Mouse (Mus musculus) right cerebral cortex, postnatal 4 days (tissue): ENCODE results near the gene Actr2.
"Not testable (repeated sequence)": the region's sequence is repeated elsewhere in the genome, so short reads cannot be mapped to it uniquely, and the experiment has no call there.

Source experiments
- DNase-seq: peaks from one replicate; pipeline ENCODE4 v3.0.0-alpha.2; 2022

The Actr2 gene

DNA sequence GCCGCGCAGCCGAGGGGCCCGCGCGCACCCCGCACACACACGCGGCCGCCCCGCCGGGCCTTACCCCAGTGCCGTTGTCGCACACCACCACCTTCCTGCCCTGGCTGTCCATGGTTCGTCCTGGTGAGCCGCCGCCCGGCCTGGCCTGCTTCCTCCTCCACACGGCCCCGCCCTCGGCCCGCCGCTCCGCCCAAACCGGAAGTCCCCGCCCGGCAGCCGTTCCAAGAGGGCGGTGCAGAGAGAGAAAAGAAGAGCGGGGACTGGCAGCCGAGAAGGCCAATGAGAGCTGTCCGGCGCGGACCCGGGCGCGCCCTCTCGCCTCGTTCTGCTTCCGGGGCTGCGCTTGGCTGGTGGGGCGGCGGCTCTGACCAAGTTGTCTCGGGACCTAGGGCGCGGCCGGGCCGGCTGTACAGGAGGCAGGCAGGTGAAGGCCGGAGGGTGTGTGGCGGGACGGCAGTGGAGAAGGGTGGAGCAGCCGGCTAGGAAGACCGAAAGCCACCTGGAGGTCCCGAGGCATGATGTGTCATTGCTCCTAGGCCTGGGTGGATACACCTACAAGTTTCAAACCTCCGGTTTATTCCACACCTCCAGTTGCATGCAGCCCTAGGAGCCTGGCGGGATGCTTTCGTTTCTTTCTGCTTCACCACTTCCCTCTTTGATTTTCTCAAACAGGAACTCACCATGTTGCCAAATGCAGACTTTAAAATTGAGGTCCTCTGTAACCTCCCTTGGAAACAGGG, at the start of gene Actr2:
Gene Actr2 (minus strand): TSS at position 173 of the 740 bp plus-strand sequence.
- DNase-seq: peak; percentile 96

DNA sequence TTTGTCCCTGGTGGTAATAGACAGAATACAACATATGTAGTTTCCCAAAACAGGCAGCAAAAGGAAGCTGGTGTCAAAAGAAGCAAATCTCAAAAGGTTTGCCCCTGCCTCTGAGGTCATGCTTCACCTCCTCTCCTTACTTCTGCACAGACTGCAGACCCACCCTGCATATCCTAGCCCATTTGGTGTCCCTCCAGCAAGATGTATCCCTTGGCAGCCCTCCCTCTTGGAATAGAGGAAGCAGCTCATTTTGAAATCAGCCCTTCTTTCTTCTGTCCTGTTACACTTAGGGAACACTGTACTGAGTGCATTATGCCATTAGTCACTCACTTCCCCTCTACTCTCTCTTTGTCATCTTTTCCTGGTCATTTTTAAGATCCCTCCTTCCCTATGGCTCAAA, 46.2 kb upstream of the Actr2 start:
- DNase-seq: no peak

DNA sequence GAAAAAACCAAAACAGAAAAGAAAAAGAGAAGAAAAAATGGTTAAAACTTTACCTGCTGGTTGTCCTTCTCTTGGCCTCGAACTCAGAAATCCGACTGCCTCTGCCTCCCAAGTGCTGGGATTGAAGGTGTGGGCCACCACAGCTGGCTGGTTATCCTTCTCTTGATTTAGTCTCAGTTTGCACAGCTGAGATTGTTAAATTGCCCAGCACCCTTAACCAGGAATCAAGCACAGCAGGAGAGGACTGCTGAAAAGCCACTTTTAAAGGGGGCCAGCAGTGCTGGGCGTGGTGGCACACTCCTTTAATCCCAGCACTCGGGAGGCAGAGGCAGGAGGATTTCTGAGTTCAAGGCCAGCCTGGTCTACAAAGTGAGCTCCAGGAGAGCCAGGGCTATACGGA, 40.8 kb upstream of the Actr2 start:
- DNase-seq: not testable (repeated sequence)

DNA sequence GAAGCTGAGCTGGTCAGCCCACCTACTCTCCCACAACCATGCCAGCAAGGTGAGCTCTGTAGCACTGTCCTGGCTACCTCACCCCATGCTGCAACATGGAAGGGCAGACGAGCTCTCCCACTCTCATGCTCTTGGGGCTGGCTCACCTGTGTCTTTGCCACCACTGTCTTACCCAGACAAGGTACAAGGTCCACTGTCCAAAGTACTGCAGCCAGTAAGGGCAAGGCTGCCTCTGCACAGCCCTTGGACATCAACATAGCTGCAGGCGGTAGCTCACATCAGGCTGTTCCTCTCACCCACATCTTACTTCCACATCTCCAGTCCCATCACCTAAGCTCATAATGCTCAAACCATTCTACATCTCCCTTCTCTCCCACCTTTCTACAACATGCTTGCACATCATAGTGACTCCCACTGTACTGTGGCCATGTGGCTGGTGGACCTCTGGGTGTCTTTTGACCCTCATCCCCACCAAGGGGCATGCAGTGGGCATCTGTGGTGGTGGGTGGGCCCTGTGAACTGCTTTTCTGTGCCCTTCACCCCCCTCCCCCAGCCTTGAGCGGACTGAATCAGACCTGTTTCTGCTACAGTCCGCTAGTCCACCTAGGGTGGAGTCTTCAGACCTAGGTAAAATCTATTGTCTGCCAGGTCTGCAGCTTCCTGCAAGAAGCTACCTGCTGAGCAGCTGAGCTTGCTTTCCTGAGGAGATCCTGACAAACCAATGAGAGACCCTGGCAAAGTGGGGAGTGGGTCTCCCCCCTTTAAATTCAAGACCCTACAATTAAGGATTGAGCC, 39.6 kb upstream of the Actr2 start:
- no peak for DNase-seq

DNA sequence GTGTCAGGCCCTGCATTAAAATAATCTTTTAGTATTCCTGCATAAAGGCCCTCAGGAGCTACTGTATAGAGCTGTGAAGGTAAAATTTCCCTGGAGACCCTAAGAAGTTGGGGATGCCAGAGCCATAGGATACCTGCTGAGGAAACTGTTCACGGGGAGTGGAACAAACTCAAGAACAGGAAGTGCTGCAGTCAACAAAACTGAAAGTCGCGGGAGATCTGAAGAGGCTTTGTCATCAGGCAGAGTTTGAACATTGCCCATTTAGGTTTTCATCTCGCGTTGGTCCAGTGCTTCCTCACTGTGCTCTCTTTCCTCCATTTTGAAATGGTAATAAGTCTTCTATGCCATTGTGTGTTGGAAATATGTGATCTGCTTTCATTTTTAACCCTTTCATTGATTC, 38.6 kb upstream of the Actr2 start:
- no peak for DNase-seq

DNA sequence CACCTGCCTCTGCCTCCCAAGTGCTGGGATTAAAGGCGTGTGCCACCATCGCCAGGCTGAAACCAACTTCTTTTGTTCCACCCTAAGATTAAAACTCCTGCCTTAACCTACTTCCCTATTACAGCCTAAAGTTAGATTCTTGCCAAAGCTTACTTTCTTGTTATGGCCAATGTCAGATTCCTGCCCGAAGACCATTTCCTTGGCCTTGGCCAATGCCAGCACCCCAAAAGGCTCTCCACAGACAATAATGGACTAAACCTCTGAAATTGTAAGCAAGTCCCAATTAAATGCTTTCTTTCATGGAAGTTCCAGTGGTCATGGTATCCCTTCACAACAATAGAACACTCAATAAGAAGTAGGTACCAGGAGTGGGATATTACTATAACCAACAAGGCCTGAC, 37.2 kb upstream of the Actr2 start:
- DNase-seq: no peak

DNA sequence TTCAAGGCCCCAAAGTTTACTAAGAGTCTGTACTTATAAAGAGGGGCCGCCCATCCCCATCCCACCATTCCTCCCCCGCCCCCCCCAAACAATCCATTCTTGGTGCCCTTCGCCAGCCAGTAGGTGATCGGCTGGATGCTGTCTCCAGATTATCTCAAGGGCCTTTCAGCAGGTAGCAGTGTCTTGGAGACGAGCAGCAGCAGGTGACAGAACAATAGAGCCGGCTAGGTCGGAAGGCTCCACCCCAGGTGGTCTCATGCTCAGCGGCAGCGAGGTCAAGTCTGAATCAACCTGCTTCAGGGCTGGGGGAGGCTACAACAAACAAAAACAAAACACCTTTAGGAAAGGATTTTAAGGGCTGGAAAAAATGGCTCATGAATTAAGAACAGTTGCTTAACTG, 32.7 kb upstream of the Actr2 start:
- DNase-seq: no peak

DNA sequence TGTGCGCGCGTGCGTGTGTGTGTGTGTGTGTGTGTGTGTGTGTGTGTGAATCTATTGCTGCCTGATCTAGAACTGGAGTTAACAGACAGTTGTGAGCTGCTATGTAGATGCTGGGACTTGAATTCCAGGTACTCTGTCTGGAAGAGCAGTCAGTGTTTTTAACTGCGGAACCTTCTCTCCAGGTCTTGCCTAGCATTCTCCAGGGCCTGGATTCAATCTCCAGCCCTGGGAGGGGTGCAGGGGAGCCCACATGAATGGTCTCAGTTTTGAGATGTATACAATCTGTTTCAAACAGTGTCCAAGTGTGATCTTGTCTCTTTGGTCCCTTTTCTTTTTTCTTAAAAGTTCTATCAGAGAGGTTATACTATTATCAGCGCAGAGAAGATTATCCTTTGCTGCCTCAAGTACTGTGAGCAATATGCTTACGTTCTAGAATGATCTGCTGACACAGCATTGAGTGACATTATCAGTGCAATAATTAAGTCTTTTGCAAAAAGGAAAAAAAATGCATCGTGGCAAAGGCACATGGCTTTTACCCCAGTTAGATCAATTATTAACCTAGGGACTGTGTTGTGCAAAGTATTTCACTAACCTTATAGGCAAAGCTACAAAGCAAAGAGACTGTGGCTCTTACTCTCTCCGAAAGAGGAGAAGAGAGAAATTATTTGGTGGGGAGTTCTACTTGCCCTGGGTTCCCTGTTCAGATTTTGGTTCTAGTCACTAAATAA, 32.0 kb upstream of the Actr2 start:
- DNase-seq: no peak

DNA sequence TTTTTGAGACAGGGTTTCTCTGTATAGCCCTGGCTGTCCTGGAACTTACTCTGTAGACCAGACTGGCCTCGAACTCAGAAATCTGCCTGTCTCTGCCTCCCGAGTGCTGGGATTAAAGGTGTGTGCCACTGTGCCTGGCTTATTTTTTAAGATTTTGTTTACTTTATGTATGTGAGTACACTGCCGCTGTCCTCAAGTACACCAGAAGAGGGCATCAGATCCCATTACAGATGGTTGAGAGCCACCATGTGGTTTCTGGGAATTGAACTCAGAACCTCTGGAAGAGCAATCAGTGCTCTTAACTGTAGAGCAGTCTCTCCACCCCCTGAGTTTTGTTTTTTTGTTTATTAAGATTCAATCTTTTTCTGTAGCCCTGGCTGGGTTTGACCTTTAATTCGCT, 31.0 kb upstream of the Actr2 start:
- DNase-seq: not testable (repeated sequence)

DNA sequence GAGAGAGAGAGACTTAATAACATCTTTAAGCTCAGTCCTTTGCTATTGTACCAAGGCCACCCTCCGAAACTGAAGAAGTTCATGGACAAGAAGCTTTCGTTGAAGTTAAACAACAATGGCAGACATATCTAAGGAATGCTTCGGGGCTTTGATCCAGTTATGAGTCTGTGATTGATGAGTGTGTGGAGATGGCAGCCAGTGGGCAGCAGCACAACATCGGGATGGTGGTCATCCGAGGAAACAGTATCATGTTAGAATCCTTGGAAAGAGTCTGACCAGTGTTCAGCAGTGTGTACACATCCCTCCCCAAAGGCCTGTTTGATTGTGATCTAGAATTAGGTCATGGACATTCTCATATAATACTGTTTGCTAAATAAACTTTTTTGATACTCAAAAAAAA, 29.8 kb upstream of the Actr2 start:
- DNase-seq: no peak

DNA sequence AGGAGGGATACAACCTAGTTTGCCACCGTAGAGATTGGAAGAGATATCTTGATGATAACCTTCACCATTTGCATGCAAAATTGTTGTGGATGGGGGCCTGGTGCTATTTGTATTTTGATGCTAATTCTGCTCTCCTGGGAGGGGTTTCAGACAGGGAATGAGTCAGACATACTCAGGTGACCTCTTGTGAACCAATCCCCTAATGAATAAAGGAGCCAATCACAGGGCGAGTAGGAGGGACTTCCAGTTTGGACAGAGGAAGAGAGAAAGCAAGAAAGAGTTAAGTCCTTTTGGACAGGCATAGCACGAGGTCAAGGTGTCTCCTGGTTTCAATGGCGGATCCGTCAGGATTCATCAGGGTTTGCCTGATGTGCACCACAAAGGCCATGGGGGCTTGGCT, 27.6 kb upstream of the Actr2 start:
- no peak for DNase-seq

DNA sequence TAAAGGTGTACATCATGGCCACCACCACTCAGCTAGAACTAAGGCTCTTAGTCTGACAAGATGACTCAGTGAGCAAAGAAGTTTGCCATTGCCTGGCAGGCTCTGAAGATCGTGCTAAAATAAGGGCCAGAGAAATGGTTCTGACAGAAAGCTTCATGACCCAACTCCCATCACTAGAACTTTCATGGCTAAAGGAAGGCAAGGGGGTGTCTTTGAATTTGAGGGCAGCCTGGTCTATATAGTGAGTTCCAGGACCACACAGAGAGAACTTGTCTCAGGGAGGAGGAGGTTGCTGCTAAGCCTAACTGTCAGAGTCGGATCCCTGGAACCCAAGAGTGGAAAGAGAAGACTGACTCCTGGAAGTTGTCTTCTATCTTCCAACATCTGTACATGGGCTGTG, 27.0 kb upstream of the Actr2 start:
- no peak for DNase-seq

DNA sequence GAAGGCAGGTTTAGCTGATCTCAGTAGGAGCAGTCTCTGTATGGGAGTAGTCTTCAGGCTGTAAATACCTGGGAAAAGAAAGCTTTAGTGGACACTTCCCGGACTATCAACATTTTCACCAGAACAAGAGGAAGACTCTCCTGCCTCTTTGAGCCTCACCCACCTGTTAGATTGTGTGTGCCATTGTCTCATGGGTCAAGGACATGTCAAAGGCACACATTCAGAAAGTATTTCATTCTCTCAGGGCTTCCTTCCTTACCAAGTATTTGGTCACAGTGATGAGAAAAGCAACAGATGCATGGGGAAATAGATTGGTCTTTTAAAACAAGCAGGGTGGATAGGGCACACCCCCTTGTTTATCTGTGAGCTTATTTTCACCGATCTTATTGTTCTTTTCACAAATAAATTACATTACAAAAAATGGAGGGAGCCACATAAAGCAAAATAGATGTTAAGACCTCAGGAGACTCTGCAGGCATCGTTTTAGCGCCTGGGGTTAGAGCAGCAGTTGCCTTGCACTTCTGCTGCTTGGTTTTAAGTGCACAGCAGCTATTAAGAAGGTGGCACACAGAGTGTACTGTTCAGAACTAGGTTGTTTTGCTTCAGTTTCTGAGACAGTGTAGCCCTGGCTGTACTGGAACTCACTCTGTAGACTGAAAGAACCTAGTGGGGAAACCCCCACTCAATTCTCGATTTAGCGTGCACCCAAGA, 25.9 kb upstream of the Actr2 start:
- no peak for DNase-seq

DNA sequence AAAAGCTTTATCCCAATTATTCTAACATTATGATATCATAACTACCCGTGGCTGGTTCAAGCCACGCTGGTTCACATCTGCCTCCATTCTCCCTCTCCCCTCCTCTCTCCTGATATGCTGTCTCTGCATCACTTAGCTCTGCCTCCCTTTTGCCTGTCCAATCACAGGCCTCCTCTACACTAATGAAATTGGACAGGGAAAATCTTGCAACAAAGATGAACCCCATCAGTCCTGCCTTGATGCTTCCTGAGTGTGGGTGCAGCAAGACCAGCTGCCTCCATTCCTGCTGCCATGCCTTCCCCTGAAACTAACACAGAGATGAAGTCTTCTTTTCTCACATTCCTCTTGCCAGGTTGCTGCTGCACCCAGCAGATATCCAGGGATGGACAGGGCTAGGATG, 25.2 kb upstream of the Actr2 start:
- DNase-seq: no peak

DNA sequence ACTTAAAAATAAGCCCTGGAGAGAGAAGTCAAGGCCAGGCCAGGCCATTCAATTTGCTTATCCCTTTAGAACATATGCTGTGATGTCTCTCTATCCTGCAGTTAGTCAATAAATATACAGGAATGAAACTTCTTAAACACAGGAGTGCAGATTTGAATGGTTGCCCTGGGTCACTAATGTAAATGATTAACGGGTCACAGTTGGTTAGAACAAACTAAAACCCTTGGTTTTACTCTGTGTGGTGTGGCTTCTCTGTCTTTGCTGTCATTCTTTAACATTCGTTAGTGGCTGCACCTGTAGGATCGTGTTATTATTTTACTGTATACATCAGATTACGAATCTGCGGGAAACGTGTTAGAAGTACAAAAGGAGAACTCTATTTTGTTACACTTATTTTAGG, 23.6 kb upstream of the Actr2 start:
- DNase-seq: no peak

DNA sequence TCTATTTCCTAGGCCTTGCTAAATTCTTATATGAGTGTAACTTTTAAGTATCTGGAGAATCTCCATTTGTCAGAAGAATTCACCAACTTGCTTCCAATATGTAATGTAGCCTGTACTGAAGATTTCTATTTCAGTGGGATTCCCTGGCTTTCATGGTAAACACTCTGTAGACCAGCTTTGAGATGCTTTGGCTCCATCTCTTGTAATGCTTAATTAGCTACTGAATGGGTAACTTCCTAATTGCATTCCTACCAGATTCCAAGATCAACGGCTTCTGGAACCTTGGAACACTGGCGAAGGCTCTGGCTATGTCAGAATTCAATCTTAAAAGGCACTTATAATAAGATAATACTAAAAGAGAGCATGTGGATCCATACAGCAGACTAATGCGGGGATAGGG, 22.2 kb upstream of the Actr2 start:
- not testable (repeated sequence) for DNase-seq

DNA sequence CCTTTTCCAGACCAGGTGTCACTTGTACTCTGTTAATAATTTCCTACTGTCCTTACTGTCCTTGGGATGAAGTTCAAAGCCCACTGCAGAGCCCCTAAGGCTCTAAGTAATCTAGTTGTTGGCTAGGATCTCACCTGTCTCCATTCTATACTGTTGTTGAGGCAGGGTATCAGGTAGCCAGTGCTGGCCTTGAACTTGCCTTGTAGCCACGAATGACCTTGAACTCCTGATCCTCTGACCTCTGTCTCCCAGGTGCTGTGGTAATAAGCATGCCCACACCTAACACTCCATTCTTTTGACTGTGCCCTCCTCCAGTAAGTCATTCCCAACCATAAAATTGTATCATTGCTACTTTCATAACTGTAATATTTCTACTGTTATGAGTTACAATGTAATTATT, 21.0 kb upstream of the Actr2 start:
- DNase-seq: no peak

DNA sequence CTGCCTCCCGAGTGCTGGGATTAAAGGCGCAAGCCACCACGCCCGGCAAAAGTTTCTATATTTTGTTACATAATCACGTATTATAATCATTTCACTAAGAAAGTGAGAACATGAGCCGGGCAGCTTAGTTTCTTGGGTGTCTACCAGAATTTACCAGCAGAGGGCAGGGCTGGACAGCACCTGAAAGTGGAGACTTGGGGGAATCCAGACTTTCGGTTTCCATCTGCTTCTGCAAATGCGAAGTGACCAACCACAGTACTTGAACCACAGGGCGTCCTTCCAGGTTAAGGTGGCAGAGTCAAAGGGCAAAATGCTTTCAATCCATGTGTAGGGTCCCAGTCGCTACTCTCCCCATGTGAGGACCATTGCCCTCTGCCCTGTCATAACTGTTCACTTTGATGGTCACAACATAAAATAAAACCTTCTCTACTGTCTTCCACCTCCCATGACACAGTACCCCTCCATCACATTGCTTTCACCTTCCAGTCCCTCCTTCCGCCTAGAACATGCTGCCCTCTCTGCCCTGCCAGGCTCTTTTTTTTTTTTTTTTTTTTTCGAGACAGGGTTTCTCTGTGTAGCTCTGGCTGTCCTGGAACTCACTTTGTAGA, 20.3 kb upstream of the Actr2 start:
- peak; percentile 67 for DNase-seq

DNA sequence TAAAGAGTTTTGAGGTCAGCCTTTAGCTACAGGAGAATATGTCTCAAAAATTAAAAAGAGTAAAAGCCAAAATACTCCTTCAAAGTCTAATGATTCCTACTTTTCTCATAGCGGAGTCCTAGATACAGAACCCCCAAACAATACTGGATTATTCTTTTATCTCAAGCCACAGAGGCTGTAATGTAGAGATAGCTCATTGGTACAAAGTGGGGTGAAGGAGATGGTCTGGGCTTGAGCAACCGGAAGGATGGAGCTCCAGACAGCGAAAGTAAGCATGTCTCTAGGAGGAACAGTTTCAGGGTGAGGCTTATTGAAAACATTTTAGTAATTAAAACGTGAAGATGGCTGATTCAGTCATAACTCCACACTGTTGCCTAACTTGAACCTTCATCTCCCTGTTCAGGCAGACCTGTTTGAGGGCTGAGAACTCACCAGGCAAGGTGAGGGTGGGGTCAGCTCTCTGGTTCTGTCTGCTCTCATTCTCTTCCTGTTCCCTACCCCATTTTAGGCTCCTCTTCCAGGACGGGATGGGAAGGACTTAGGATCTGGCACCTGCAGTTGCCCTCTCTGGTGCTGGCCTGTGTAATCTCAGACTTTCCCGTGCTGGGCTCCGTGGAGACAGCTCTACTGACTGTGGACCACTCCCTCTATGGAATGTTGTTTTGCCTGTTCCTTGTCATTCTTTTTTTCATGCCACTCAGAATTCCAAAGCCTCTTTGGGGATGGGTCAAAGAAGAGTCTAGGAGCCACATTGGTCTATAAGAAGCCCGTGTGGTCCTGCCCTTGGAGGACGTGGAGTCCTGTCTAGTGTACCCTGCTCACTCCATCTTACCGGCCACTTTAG, 14.2 kb upstream of the Actr2 start:
- DNase-seq: no peak

DNA sequence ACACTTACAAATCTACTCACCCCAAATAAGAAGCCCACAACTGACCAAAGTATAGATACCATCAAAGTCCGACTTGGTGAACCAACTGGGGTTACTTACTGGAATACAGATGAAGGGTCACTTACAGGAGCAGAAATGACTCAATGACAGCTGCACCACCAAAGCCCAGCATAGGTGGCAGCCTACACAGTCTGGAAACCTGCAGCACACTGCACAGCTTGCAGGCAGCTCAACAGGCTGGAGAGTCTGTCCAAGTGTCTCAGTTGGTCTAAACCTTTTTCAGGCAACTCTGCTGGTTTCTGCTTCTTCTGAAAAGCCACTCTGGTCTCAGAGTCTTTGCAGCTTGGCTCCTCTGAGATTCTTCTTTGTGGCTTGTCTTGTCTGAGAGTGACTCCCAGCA, 12.7 kb upstream of the Actr2 start:
- DNase-seq: no peak

DNA sequence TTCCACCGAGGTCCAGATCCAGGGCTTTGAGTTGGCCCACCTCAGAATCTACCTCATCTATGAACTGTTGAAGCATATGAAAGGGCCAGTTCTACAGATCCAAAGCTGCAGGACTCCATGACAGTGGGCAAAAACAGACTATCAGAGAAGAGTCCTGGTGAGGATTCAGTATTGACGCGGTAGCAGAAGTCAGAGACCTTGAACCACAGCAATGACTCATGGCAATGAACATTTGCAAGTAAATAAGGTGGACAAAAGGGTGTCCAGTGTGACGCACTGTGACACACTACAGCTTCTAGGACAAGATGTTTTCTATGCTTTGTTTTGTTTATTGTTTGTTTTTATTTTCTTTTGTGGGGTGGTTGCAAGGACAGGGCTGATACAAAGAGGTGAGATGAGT, 4.0 kb upstream of the Actr2 start:
- no peak for DNase-seq

DNA sequence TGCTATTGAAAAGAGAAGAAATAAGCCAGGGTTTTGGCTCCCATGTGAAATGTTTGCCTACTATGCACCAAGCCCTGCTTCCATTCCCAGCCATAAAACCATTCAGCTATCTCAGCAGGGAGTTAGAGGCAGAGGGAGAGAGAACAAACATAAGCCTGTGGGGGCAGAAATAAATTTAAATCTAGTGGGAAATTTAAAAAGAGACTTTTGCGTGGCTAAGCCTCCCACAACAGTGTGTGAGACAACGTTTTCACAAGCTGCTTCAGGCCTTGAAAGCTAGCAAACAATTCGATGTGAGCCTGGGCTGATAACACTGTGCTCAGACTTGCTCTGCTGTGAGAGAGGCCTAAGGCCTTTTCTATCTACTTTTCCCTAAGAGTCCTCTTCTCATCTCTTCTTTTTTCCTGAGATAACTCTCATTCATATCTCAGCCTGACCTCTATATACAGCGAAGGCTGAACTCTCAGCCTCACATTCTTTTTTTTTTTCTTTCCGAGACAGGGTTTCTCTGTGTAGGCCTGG, 3.4 kb upstream of the Actr2 start:
- DNase-seq: no peak
